Mouse (Mus musculus): ENCODE data around the gene Mapk8. TPM values are rescaled to one million over a fixed set of nuclear protein-coding genes. Genes with fewer than 3 reads are reported as not detected.

Gene Mapk8
- total and polyA plus RNA-seq, 3 experiments, result 7.3 to 29.5 (median 26.2) TPM

GRCm38 (mm10) chr14:33474461-33474860, 27.5 kb upstream of the Mapk8 start:
- no peak overlapping the region for H3K27ac ChIP-seq
- no peak for DNase-seq
- no peaks in the 10 kb centered on the region for H3K36me3 ChIP-seq (ENCODE audit: control insufficient read depth, insufficient read depth, low read length)
- H3K4me3 ChIP-seq, result no peak overlapping the region
- no peak overlapping the region for H3K9ac ChIP-seq (ENCODE audit: low read depth, low read length)
- H3K79me2 ChIP-seq (replicated peaks; ENCODE audit: control insufficient read depth, insufficient read depth, low read length), result no peaks in the 10 kb centered on the region
- no peak for TF ChIP-seq EP300 (IDR thresholded peaks at IDR 0.05; ENCODE audit: insufficient read depth, low read depth, low read length)
- no peak for TF ChIP-seq CTCF (IDR thresholded peaks at IDR 0.05)
- TF ChIP-seq POLR2A (IDR thresholded peaks at IDR 0.05; ENCODE audit: insufficient read depth, low read depth, low read length), result no peak
- H3K4me1 ChIP-seq (ENCODE audit: control insufficient read depth, insufficient read depth, low read length), result no peaks in the 10 kb centered on the region
- no peaks in the 10 kb centered on the region for H3K27me3 ChIP-seq (ENCODE audit: control insufficient read depth, insufficient read depth, low read length)
- 32% methylated on average over 2 of the region's 2 CpGs for WGBS
- intact Hi-C loops (cut with DNase I), result no loop called here

- H3K9ac ChIP-seq (ENCODE audit: low read depth, low read length), result no peak within 1 kb of the TSS
- TF ChIP-seq POLR2A (IDR thresholded peaks at IDR 0.05; ENCODE audit: insufficient read depth, low read depth, low read length), result no peak
- TF ChIP-seq CTCF (IDR thresholded peaks at IDR 0.05), result no peak
- no peak for TF ChIP-seq EP300 (IDR thresholded peaks at IDR 0.05; ENCODE audit: insufficient read depth, low read depth, low read length)
- no peaks in the 10 kb centered on the region for H3K36me3 ChIP-seq (ENCODE audit: control insufficient read depth, insufficient read depth, low read length)
- DNase-seq, result no peak
- H3K27me3 ChIP-seq (ENCODE audit: control insufficient read depth, insufficient read depth, low read length), result no peaks in the 10 kb centered on the region
- H3K79me2 ChIP-seq (replicated peaks; ENCODE audit: control insufficient read depth, insufficient read depth, low read length), result no peaks in the 10 kb centered on the region
- 49% methylated on average over 3 of the region's 3 CpGs for WGBS
- intact Hi-C loops (cut with DNase I), result no loop called here
- no peak within 1 kb of the TSS for H3K4me3 ChIP-seq
- no peaks in the 10 kb centered on the region for H3K4me1 ChIP-seq (ENCODE audit: control insufficient read depth, insufficient read depth, low read length)
- H3K27ac ChIP-seq, result no peak within 1 kb of the TSS
Observed at GRCm38 (mm10) chr14:33471331-33471730, 24.4 kb upstream of the Mapk8 start, which contains the start of gene Frmpd2. TSS of gene Frmpd2 (plus strand) at chr14:33471696.

GRCm38 (mm10) chr14:33467766-33468165, 20.8 kb upstream of the Mapk8 start:
- no peak for DNase-seq
- no peak overlapping the region for H3K9ac ChIP-seq (ENCODE audit: low read depth, low read length)
- TF ChIP-seq CTCF (IDR thresholded peaks at IDR 0.05) (no peak), POLR2A (IDR thresholded peaks at IDR 0.05; ENCODE audit: insufficient read depth, low read depth, low read length) (no peak), EP300 (IDR thresholded peaks at IDR 0.05; ENCODE audit: insufficient read depth, low read depth, low read length) (no peak)
- intact Hi-C loops (cut with DNase I), result no loop called here
- no peaks in the 10 kb centered on the region for H3K4me1 ChIP-seq (ENCODE audit: control insufficient read depth, insufficient read depth, low read length)
- no peaks in the 10 kb centered on the region for H3K36me3 ChIP-seq (ENCODE audit: control insufficient read depth, insufficient read depth, low read length)
- WGBS, result 63% methylated on average over 6 of the region's 6 CpGs
- no peak overlapping the region for H3K27ac ChIP-seq
- no peaks in the 10 kb centered on the region for H3K79me2 ChIP-seq (replicated peaks; ENCODE audit: control insufficient read depth, insufficient read depth, low read length)
- no peaks in the 10 kb centered on the region for H3K27me3 ChIP-seq (ENCODE audit: control insufficient read depth, insufficient read depth, low read length)
- no peak overlapping the region for H3K4me3 ChIP-seq

GRCm38 (mm10) chr14:33463658-33464057, 16.7 kb upstream of the Mapk8 start:
- DNase-seq, result no peak
- 68% methylated on average over 3 of the region's 3 CpGs for WGBS
- Histone ChIP-seq H3K4me1 (ENCODE audit: control insufficient read depth, insufficient read depth, low read length) (no peaks in the 10 kb centered on the region), H3K27me3 (ENCODE audit: control insufficient read depth, insufficient read depth, low read length) (no peaks in the 10 kb centered on the region), H3K27ac (no peak overlapping the region), H3K36me3 (ENCODE audit: control insufficient read depth, insufficient read depth, low read length) (no peaks in the 10 kb centered on the region), H3K9ac (ENCODE audit: low read depth, low read length) (no peak overlapping the region), H3K79me2 (replicated peaks; ENCODE audit: control insufficient read depth, insufficient read depth, low read length) (no peaks in the 10 kb centered on the region), H3K4me3 (no peak overlapping the region)
- intact Hi-C loops (cut with DNase I), result no loop called here
- TF ChIP-seq EP300 (IDR thresholded peaks at IDR 0.05; ENCODE audit: insufficient read depth, low read depth, low read length), result no peak

GRCm38 (mm10) chr14:33450331-33450730, 3.4 kb upstream of the Mapk8 start:
- Histone ChIP-seq H3K4me1 (ENCODE audit: control insufficient read depth, insufficient read depth, low read length) (peaks cover 1% of the 10 kb centered on the region), H3K36me3 (ENCODE audit: control insufficient read depth, insufficient read depth, low read length) (peaks cover 3% of the 10 kb centered on the region), H3K27ac (no peak overlapping the region), H3K4me3 (no peak overlapping the region), H3K27me3 (ENCODE audit: control insufficient read depth, insufficient read depth, low read length) (no peaks in the 10 kb centered on the region), H3K79me2 (replicated peaks; ENCODE audit: control insufficient read depth, insufficient read depth, low read length) (no peaks in the 10 kb centered on the region), H3K9ac (ENCODE audit: low read depth, low read length) (no peak overlapping the region)
- intact Hi-C loops (cut with DNase I), result no loop called here
- DNase-seq, result no peak
- TF ChIP-seq EP300 (IDR thresholded peaks at IDR 0.05; ENCODE audit: insufficient read depth, low read depth, low read length) (no peak), CTCF (IDR thresholded peaks at IDR 0.05) (no peak), POLR2A (IDR thresholded peaks at IDR 0.05; ENCODE audit: insufficient read depth, low read depth, low read length) (no peak)

- H3K4me1 ChIP-seq (ENCODE audit: control insufficient read depth, insufficient read depth, low read length), result peaks cover 1% of the 10 kb centered on the region
- no peak for DNase-seq
- WGBS, result 78% methylated on average over 2 of the region's 2 CpGs
- H3K79me2 ChIP-seq (replicated peaks; ENCODE audit: control insufficient read depth, insufficient read depth, low read length), result no peaks in the 10 kb centered on the region
- H3K27me3 ChIP-seq (ENCODE audit: control insufficient read depth, insufficient read depth, low read length), result no peaks in the 10 kb centered on the region
- TF ChIP-seq CTCF (IDR thresholded peaks at IDR 0.05) (no peak), POLR2A (IDR thresholded peaks at IDR 0.05; ENCODE audit: insufficient read depth, low read depth, low read length) (no peak), EP300 (IDR thresholded peaks at IDR 0.05; ENCODE audit: insufficient read depth, low read depth, low read length) (no peak)
- intact Hi-C loops (cut with DNase I), result no loop called here
- peaks cover 3% of the 10 kb centered on the region for H3K36me3 ChIP-seq (ENCODE audit: control insufficient read depth, insufficient read depth, low read length)
- no peak overlapping the region for H3K4me3 ChIP-seq
- no peak overlapping the region for H3K9ac ChIP-seq (ENCODE audit: low read depth, low read length)
- no peak overlapping the region for H3K27ac ChIP-seq
Observed at GRCm38 (mm10) chr14:33449296-33449840, 2.4 kb upstream of the Mapk8 start.
